Mouse (Mus musculus) bone marrow, adult 2 months (tissue): ENCODE measurements at regions not wholly inside any gene's neighbourhood (a gene's known extent, or its start where the extent isn't known, plus 50 kb on each side); places are given as distances from the start of the nearest gene placed in this dataset.

ENCODE experiments used
- CTCF ChIP-seq: fragments of 200-500 bp; IDR thresholded peaks from 2 replicates; pipeline ENCODE4 v1.5.1; 2011; ENCODE audit warnings: low read length, control low read depth; ENCODE audit not compliant: control insufficient read depth, insufficient read depth
- POLR2A ChIP-seq: fragments of 200-500 bp; IDR thresholded peaks from 2 replicates; pipeline ENCODE4 v1.6.1; 2011; ENCODE audit warnings: low read depth, mild to moderate bottlenecking, control low read depth, low read length, borderline replicate concordance; ENCODE audit not compliant: control insufficient read depth

GRCm38 (mm10) chr11:111563171-111563570, 497.2 kb downstream of the Kcnj2 start:
- TF ChIP-seq CTCF (no peak), POLR2A (no peak)
